Mouse (Mus musculus): ENCODE data around the gene 1700034J05Rik. TPM values are rescaled to one million over a fixed set of nuclear protein-coding genes. Genes with fewer than 3 reads are reported as not detected.

The 1700034J05Rik gene
- polyA plus RNA-seq, 1 experiment from 2014 or later = 0.41 TPM

- Histone ChIP-seq H3K27me3 (ENCODE audit: control insufficient read depth, insufficient read depth, low read length) (no peaks in the 10 kb centered on the region), H3K9me3 (ENCODE audit: control insufficient read depth, low read length) (no peaks in the 10 kb centered on the region), H3K36me3 (ENCODE audit: control insufficient read depth, insufficient read depth, low read length) (no peaks in the 10 kb centered on the region), H3K9ac (ENCODE audit: low read length) (no peak overlapping the region), H3K4me1 (ENCODE audit: control insufficient read depth in 2 of 2, insufficient read depth in 2 of 2, low read length in 2 of 2) (peaks cover 12 to 24% of the 10 kb centered on the region in 2 experiments), H3K4me2 (ENCODE audit: low read length) (peak overlapping the region; percentile 38), H3K27ac (replicated peaks in 1 of 2; ENCODE audit: control insufficient read depth in 1 of 2, insufficient read depth in 1 of 2, low read depth in 2 of 2, low read length in 2 of 2) (peak overlapping the region in 1 of 2 experiments; percentile 25; a peak in 1 of 4 replicates), H3K4me3 (ENCODE audit: control insufficient read depth in 1 of 2, insufficient read depth in 1 of 2, low read depth in 1 of 2, low read length in 2 of 2) (no peak overlapping the region)
- 15% methylated on average over 12 of the region's 12 CpGs for WGBS
- peak; percentile 59; the same call in 1 of the 2 replicates for ATAC-seq (ENCODE audit: insufficient number of reproducible peaks, insufficient read depth, low FRiP score, low read depth)
Observed at GRCm38 (mm10) chr6:146955896-146956295, 1.7 kb upstream of the 1700034J05Rik start.

DNA sequence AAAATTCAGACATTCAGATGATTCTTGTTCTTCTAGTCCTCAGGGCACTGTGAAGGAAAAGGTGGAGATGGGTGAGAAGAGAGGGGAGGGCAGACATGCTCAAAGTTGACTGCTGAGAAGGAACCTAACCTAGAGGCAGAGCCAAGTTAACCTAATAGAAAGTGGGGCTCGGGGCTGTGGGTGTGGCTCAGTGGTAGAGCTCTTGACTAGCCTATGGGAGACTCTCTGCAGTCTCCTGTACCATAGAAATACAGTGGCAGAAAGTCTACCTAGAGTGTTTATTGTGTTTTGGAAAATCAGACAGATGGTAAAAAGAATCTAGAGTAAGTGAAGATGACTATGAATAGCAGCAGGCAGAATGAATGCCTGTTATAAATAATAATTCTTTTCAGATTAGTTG, 1.3 kb upstream of the 1700034J05Rik start:
- H3K27me3 ChIP-seq (ENCODE audit: control insufficient read depth, insufficient read depth, low read length) = no peaks in the 10 kb centered on the region
- H3K27ac ChIP-seq (replicated peaks in 1 of 2; ENCODE audit: control insufficient read depth in 1 of 2, insufficient read depth in 1 of 2, low read depth in 2 of 2, low read length in 2 of 2) = peak overlapping the region in 1 of 2 experiments; percentile 25; a peak in 1 of 4 replicates
- H3K9me3 ChIP-seq (ENCODE audit: control insufficient read depth, low read length) = no peaks in the 10 kb centered on the region
- no peak for ATAC-seq (ENCODE audit: insufficient number of reproducible peaks, insufficient read depth, low FRiP score, low read depth)
- H3K36me3 ChIP-seq (ENCODE audit: control insufficient read depth, insufficient read depth, low read length) = no peaks in the 10 kb centered on the region
- H3K9ac ChIP-seq (ENCODE audit: low read length) = no peak overlapping the region
- WGBS = 62% methylated on average over 1 of the region's 1 CpGs
- peaks cover 9 to 21% of the 10 kb centered on the region in 2 experiments for H3K4me1 ChIP-seq (ENCODE audit: control insufficient read depth in 2 of 2, insufficient read depth in 2 of 2, low read length in 2 of 2)
- H3K4me2 ChIP-seq (ENCODE audit: low read length) = peak overlapping the region; percentile 38
- no peak overlapping the region for H3K4me3 ChIP-seq (ENCODE audit: control insufficient read depth in 1 of 2, insufficient read depth in 1 of 2, low read depth in 1 of 2, low read length in 2 of 2)

DNA sequence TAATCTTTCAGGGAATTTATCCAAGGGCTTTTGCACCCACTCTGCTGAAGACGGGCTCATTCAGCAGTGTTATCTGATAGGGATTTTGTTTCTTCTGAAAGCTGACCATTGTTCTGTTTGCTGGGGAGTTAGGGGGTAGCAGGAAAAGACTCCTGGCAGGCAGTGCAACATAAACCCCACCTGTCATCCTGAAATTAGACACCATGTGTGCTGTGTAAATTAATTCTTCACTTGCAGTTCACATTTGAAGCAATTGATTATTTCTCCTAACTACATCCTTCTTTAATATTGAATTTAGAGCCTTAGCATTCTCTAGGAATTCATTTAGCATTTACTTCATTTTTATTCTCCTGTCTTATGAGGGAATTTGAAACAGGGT, 3.8 kb downstream of the 1700034J05Rik start:
- Histone ChIP-seq H3K9me3 (ENCODE audit: control insufficient read depth, low read length) (no peaks in the 10 kb centered on the region), H3K4me1 (ENCODE audit: control insufficient read depth in 2 of 2, insufficient read depth in 2 of 2, low read length in 2 of 2) (peaks cover 20 to 42% of the 10 kb centered on the region in 2 experiments), H3K36me3 (ENCODE audit: control insufficient read depth, insufficient read depth, low read length) (no peaks in the 10 kb centered on the region), H3K9ac (ENCODE audit: low read length) (no peak overlapping the region), H3K4me3 (ENCODE audit: control insufficient read depth in 1 of 2, insufficient read depth in 1 of 2, low read depth in 1 of 2, low read length in 2 of 2) (no peak overlapping the region), H3K4me2 (ENCODE audit: low read length) (no peak overlapping the region), H3K27ac (replicated peaks in 1 of 2; ENCODE audit: control insufficient read depth in 1 of 2, insufficient read depth in 1 of 2, low read depth in 2 of 2, low read length in 2 of 2) (no peak overlapping the region), H3K27me3 (ENCODE audit: control insufficient read depth, insufficient read depth, low read length) (no peaks in the 10 kb centered on the region)
- ATAC-seq (ENCODE audit: insufficient number of reproducible peaks, insufficient read depth, low FRiP score, low read depth) = no peak
- 46% methylated on average over 1 of the region's 1 CpGs for WGBS

DNA sequence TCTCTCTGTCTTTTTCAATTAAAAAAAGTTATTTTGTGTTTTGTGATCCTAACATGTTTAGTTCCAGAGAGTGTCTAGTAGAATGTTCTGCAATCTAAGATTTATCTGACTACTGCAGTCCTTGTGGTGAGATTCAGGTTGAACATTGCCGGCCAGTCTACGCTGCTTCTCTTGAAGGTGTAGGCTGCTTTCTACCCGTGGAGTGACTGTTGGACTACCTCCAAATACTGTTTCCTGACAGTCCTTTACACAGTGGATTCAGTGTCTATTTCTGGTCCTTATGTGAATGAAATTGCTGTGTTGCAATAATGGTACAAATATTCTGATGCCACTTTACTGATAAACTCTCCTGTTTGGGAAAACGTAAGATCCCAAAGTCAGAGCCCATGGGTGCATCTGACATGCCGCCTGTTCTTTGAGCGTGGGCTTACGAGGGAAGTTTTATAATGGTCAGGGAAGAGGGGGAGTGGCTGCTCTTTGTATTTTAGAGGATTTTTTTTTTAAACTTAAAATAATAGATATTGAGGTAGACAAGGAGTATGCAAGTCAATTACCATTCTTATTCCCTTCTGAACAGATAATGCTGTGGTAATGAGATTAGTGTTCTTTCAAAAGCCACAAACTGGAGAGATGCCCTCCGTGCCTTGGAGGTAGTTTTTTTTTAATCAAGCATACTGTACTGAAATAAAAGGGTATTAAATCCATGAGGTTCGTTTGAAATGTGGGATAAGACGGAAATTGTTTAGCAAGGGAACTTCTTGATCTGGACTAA, 4.4 kb downstream of the 1700034J05Rik start:
- Histone ChIP-seq H3K9ac (ENCODE audit: low read length) (no peak overlapping the region), H3K4me1 (ENCODE audit: control insufficient read depth in 2 of 2, insufficient read depth in 2 of 2, low read length in 2 of 2) (peaks cover 24 to 44% of the 10 kb centered on the region in 2 experiments), H3K9me3 (ENCODE audit: control insufficient read depth, low read length) (no peaks in the 10 kb centered on the region), H3K27me3 (ENCODE audit: control insufficient read depth, insufficient read depth, low read length) (no peaks in the 10 kb centered on the region), H3K36me3 (ENCODE audit: control insufficient read depth, insufficient read depth, low read length) (no peaks in the 10 kb centered on the region), H3K4me2 (ENCODE audit: low read length) (no peak overlapping the region), H3K27ac (replicated peaks in 1 of 2; ENCODE audit: control insufficient read depth in 1 of 2, insufficient read depth in 1 of 2, low read depth in 2 of 2, low read length in 2 of 2) (no peak overlapping the region), H3K4me3 (ENCODE audit: control insufficient read depth in 1 of 2, insufficient read depth in 1 of 2, low read depth in 1 of 2, low read length in 2 of 2) (no peak overlapping the region)
- no peak for ATAC-seq (ENCODE audit: insufficient number of reproducible peaks, insufficient read depth, low FRiP score, low read depth)
- 39% methylated on average over 10 of the region's 10 CpGs for WGBS

- WGBS = 60% methylated on average over 4 of the region's 4 CpGs
- Histone ChIP-seq H3K9me3 (ENCODE audit: control insufficient read depth, low read length) (no peaks in the 10 kb centered on the region), H3K27me3 (ENCODE audit: control insufficient read depth, insufficient read depth, low read length) (no peaks in the 10 kb centered on the region), H3K36me3 (ENCODE audit: control insufficient read depth, insufficient read depth, low read length) (no peaks in the 10 kb centered on the region), H3K9ac (ENCODE audit: low read length) (no peak overlapping the region), H3K4me3 (ENCODE audit: control insufficient read depth in 1 of 2, insufficient read depth in 1 of 2, low read depth in 1 of 2, low read length in 2 of 2) (no peak overlapping the region), H3K4me1 (ENCODE audit: control insufficient read depth in 2 of 2, insufficient read depth in 2 of 2, low read length in 2 of 2) (peaks cover 26 to 53% of the 10 kb centered on the region in 2 experiments), H3K4me2 (ENCODE audit: low read length) (no peak overlapping the region), H3K27ac (replicated peaks in 1 of 2; ENCODE audit: control insufficient read depth in 1 of 2, insufficient read depth in 1 of 2, low read depth in 2 of 2, low read length in 2 of 2) (no peak overlapping the region)
- no peak for ATAC-seq (ENCODE audit: insufficient number of reproducible peaks, insufficient read depth, low FRiP score, low read depth)
Observed at GRCm38 (mm10) chr6:146947186-146947585, 7.0 kb downstream of the 1700034J05Rik start.

DNA sequence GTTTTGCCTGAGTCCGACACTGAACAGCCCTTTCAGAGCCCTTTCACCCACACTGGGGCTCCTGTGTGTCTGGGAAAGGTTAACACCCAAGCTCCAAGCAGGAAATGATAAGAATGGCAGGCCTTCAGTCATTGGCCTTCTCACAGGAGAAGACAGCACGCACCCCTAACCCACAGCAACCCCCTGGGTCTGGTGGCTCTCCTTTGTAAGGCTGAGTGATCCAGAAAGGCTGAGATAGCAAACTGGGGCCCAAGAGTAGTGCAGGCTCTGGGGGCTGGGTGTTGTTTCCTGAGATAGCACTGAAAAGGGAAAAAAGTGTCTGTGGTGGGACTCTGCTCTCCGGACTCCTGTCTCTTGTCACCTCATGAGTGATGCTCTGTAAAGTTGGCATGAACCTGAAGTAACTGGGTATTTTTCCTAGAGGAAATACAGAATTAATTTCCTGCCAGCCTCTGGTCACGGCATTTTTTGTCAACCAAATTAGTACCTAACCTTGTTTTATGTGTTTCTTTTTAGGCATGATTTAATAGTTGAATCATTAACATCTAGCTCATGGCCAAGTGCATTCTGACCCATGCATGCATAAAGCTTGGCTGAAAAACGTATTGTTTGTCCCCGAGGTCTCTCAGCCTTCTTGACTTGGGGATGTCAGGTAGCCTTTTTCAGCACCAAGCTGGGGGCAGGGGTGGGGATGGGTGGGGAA, 7.7 kb downstream of the 1700034J05Rik start:
- peaks cover 26 to 56% of the 10 kb centered on the region in 2 experiments for H3K4me1 ChIP-seq (ENCODE audit: control insufficient read depth in 2 of 2, insufficient read depth in 2 of 2, low read length in 2 of 2)
- no peak overlapping the region for H3K9ac ChIP-seq (ENCODE audit: low read length)
- H3K4me3 ChIP-seq (ENCODE audit: control insufficient read depth in 1 of 2, insufficient read depth in 1 of 2, low read depth in 1 of 2, low read length in 2 of 2) = no peak overlapping the region
- H3K9me3 ChIP-seq (ENCODE audit: control insufficient read depth, low read length) = no peaks in the 10 kb centered on the region
- no peaks in the 10 kb centered on the region for H3K36me3 ChIP-seq (ENCODE audit: control insufficient read depth, insufficient read depth, low read length)
- no peaks in the 10 kb centered on the region for H3K27me3 ChIP-seq (ENCODE audit: control insufficient read depth, insufficient read depth, low read length)
- 47% methylated on average over 6 of the region's 6 CpGs for WGBS
- no peak overlapping the region for H3K4me2 ChIP-seq (ENCODE audit: low read length)
- no peak for ATAC-seq (ENCODE audit: insufficient number of reproducible peaks, insufficient read depth, low FRiP score, low read depth)
- H3K27ac ChIP-seq (replicated peaks in 1 of 2; ENCODE audit: control insufficient read depth in 1 of 2, insufficient read depth in 1 of 2, low read depth in 2 of 2, low read length in 2 of 2) = peak overlapping the region in 1 of 2 experiments; percentile 57; a peak in 3 of 4 replicates

DNA sequence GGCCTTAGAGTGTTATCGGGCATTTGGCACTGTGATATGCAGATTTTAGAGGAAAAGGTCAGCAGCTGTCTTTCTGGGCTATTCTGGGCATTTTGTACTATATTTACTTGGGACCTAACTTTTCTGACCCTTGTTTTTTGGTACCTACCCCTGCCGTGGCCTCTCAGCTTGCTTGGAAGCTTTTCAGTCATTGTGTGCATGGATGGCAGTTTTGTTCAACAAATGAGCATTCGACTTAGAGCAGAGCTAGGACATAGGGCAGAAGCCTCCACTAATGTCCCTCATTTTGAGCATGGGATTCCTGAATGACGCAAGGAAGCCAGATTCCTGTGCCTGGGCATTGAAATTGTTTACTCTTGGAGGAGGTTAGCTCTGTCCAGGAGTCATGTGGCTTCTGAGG, 9.4 kb downstream of the 1700034J05Rik start:
- Histone ChIP-seq H3K4me3 (ENCODE audit: control insufficient read depth in 1 of 2, insufficient read depth in 1 of 2, low read depth in 1 of 2, low read length in 2 of 2) (no peak overlapping the region), H3K9ac (ENCODE audit: low read length) (no peak overlapping the region), H3K36me3 (ENCODE audit: control insufficient read depth, insufficient read depth, low read length) (peaks cover 2% of the 10 kb centered on the region; the same call in 1 of the 2 replicates), H3K4me2 (ENCODE audit: low read length) (no peak overlapping the region), H3K4me1 (ENCODE audit: control insufficient read depth in 2 of 2, insufficient read depth in 2 of 2, low read length in 2 of 2) (peaks cover 24 to 48% of the 10 kb centered on the region in 2 experiments), H3K9me3 (ENCODE audit: control insufficient read depth, low read length) (no peaks in the 10 kb centered on the region), H3K27me3 (ENCODE audit: control insufficient read depth, insufficient read depth, low read length) (no peaks in the 10 kb centered on the region), H3K27ac (replicated peaks in 1 of 2; ENCODE audit: control insufficient read depth in 1 of 2, insufficient read depth in 1 of 2, low read depth in 2 of 2, low read length in 2 of 2) (peak overlapping the region; percentile 6 to 7; a peak in 1 of 4 replicates)
- ATAC-seq (ENCODE audit: insufficient number of reproducible peaks, insufficient read depth, low FRiP score, low read depth) = no peak
- 37% methylated on average over 4 of the region's 4 CpGs for WGBS

Measured in heart, embryonic 14.5 days (tissue).